Mouse (Mus musculus): ENCODE measurements around the gene Spata2l.

Gene Spata2l

GRCm38 (mm10) chr8:123197016-123197415, 39.0 kb downstream of the Spata2l start:
- peak; percentile 30 to 45 for DNase-seq

DNA sequence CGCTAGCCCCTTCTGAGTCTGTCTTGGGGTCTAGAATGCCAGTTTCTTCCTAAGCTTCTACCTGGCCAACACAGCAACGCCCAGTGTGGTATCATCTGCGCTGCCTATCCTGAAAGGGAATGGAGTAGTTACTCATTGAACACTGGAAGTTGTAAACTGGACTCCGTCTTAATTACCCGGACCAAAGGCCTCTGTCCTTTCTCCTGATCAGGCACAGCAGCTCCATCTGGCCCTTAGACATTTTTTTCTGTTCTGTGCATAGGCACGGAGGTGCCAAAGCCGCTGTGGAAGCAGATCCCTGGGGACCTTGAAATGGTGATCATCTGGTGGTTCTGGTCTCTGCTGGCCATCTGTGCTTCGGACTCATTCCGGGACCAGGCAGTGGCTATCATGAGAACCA, 42.3 kb downstream of the Spata2l start:
- no peak for DNase-seq

DNA sequence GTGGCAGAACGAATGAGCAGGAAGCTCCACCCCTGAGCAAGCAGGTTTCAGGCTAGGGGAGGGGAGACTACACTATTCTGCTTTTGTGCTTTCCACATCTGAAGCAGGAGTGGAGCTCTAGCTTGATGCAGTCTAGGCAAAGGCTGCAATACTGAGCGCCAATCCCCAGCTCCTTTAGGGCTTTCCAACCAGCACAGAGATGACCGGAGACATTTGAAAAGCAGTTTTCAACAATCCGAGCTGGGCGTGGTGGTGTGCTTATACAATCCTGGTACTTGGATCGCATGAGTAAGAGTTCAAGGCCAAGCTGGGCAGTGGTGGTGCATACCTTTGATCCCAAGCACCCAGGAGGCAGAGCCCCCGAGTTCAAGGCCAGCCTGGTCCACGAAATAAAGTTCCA, 44.1 kb downstream of the Spata2l start:
- DNase-seq: no peak

- peak; percentile 21 to 23 for DNase-seq
Observed at GRCm38 (mm10) chr8:123190678-123191077, 45.4 kb downstream of the Spata2l start.

- no peak for DNase-seq
Observed at GRCm38 (mm10) chr8:123188841-123189240, 47.2 kb downstream of the Spata2l start.

DNA sequence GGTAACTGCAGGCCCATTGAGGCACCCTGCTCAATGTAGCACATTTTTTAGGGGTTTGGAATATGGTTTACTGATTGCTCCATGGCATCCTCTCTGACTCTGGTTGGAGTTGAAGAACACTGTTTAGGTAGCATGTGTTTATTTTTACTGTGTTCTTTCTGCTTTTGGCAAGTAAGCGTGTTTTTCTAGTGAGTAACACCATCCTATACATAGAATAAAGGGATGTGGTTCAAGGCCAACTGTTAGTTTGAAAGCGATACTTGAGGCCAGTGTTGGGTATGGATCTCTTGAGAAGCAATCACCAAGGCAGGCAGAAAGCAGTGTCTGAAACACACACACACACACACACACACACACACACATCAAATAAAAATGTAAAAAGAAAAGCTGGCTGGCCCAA, 48.0 kb downstream of the Spata2l start:
- no peak for DNase-seq

DNA sequence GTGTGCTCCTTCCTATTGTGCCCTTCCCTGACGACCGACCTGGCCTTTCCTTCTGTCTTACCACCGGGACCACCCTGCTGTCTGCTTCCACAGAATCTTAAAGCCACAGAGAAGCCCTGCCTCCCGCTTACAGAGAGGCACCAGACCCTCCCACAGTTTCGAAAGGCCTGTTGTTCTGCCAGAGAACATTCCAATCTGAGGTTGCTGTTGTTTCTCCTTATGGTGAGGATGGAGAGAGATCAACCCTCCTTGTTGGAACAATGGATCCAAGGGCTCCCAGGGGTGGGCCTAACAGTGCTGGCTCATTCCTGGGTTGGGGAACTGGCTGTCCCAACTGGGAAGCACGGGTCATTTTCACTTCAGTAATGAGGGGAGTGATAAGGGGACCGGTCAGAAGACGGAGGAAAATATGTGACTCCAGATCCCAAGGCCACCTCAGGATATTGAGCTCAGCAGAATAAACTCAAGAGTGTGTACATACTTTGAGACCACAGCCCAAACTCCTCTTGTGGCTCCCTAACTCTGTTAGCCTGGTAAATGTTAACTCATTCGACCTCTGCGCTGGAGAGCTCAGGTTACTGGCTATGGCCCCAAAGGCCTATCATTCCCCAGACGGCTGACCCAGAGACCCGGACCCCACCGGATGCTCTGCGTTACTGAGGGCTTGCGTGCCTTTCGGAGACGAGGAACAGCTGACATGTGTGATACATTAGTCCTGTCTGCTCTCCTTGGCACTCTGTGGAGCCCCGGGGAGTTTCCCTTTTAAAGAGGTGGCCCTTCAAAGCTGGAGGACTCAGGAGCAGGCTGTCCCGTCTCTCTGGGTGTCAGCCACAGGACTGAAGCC, 50.2 kb downstream of the Spata2l start, which contains the start of gene Dpep1:
TSS of gene Dpep1 (plus strand) at position 677 of the 844 bp plus-strand sequence.
- no peak for DNase-seq

- DNase-seq: no peak
Observed at GRCm38 (mm10) chr8:123181391-123181790, 54.6 kb downstream of the Spata2l start.
